Mouse (Mus musculus): ENCODE data around the gene Chsy1. TPM values are rescaled to one million over a fixed set of nuclear protein-coding genes. Genes with fewer than 3 reads are reported as not detected.

Gene Chsy1
- polyA plus RNA-seq, 1 experiment, result 6.4 TPM

- Histone ChIP-seq H3K27ac (ENCODE audit: insufficient read depth, low read depth, low read length) (no peak overlapping the region), H3K27me3 (replicated peaks; ENCODE audit: control insufficient read depth, insufficient read depth, low read length) (no peaks in the 10 kb centered on the region), H3K4me3 (ENCODE audit: insufficient read depth, low read depth, low read length) (no peak overlapping the region), H3K4me1 (ENCODE audit: control insufficient read depth, insufficient read depth, low read length) (peaks cover 16% of the 10 kb centered on the region; the same call in 1 of the 2 replicates), H3K36me3 (ENCODE audit: control insufficient read depth, insufficient read depth, low read length) (no peaks in the 10 kb centered on the region)
- peak; percentile 56 for DNase-seq
- no peak for TF ChIP-seq POLR2A (IDR thresholded peaks at IDR 0.05; ENCODE audit: low read depth, low read length)
- TF ChIP-seq CTCF (conservative IDR thresholded peaks at IDR 0.05; ENCODE audit: insufficient read depth, insufficient read length, low read depth, low read length), result peak; percentile 44
- WGBS, result 19% methylated on average over 7 of the region's 7 CpGs
These were observed 1.4 kb upstream of the Chsy1 start for GRCm38 (mm10) chr7:66107930-66108329.

- H3K27ac ChIP-seq (ENCODE audit: insufficient read depth, low read depth, low read length), result no peak overlapping the region
- no peak for TF ChIP-seq CTCF (conservative IDR thresholded peaks at IDR 0.05; ENCODE audit: insufficient read depth, insufficient read length, low read depth, low read length)
- no peak for TF ChIP-seq POLR2A (IDR thresholded peaks at IDR 0.05; ENCODE audit: low read depth, low read length)
- H3K4me1 ChIP-seq (ENCODE audit: control insufficient read depth, insufficient read depth, low read length), result peaks cover 16% of the 10 kb centered on the region; the same call in 1 of the 2 replicates
- H3K36me3 ChIP-seq (ENCODE audit: control insufficient read depth, insufficient read depth, low read length), result no peaks in the 10 kb centered on the region
- no peak for DNase-seq
- no peaks in the 10 kb centered on the region for H3K27me3 ChIP-seq (replicated peaks; ENCODE audit: control insufficient read depth, insufficient read depth, low read length)
- 6% methylated on average over 77 of the region's 77 CpGs for WGBS
- H3K4me3 ChIP-seq (ENCODE audit: insufficient read depth, low read depth, low read length), result peak overlapping the region; percentile 81
These were observed 730 bp downstream of the Chsy1 start for GRCm38 (mm10) chr7:66109855-66110635.

GRCm38 (mm10) chr7:66110636-66111112, 1.4 kb downstream of the Chsy1 start:
- no peak overlapping the region for H3K27ac ChIP-seq (ENCODE audit: insufficient read depth, low read depth, low read length)
- peak overlapping the region; percentile 81 for H3K4me3 ChIP-seq (ENCODE audit: insufficient read depth, low read depth, low read length)
- H3K4me1 ChIP-seq (ENCODE audit: control insufficient read depth, insufficient read depth, low read length), result peaks cover 16% of the 10 kb centered on the region; the same call in 1 of the 2 replicates
- H3K36me3 ChIP-seq (ENCODE audit: control insufficient read depth, insufficient read depth, low read length), result no peaks in the 10 kb centered on the region
- DNase-seq, result peak; percentile 35
- WGBS, result 27% methylated on average over 10 of the region's 10 CpGs
- H3K27me3 ChIP-seq (replicated peaks; ENCODE audit: control insufficient read depth, insufficient read depth, low read length), result no peaks in the 10 kb centered on the region
- TF ChIP-seq CTCF (conservative IDR thresholded peaks at IDR 0.05; ENCODE audit: insufficient read depth, insufficient read length, low read depth, low read length) (no peak), POLR2A (IDR thresholded peaks at IDR 0.05; ENCODE audit: low read depth, low read length) (no peak)

GRCm38 (mm10) chr7:66111211-66111610, 1.9 kb downstream of the Chsy1 start:
- 81% methylated on average over 10 of the region's 10 CpGs for WGBS
- Histone ChIP-seq H3K4me3 (ENCODE audit: insufficient read depth, low read depth, low read length) (no peak overlapping the region), H3K4me1 (ENCODE audit: control insufficient read depth, insufficient read depth, low read length) (peaks cover 16% of the 10 kb centered on the region; the same call in 1 of the 2 replicates), H3K36me3 (ENCODE audit: control insufficient read depth, insufficient read depth, low read length) (no peaks in the 10 kb centered on the region), H3K27ac (ENCODE audit: insufficient read depth, low read depth, low read length) (no peak overlapping the region), H3K27me3 (replicated peaks; ENCODE audit: control insufficient read depth, insufficient read depth, low read length) (no peaks in the 10 kb centered on the region)
- DNase-seq, result no peak
- no peak for TF ChIP-seq CTCF (conservative IDR thresholded peaks at IDR 0.05; ENCODE audit: insufficient read depth, insufficient read length, low read depth, low read length)
- TF ChIP-seq POLR2A (IDR thresholded peaks at IDR 0.05; ENCODE audit: low read depth, low read length), result no peak

GRCm38 (mm10) chr7:66113561-66113960, 4.2 kb downstream of the Chsy1 start:
- TF ChIP-seq CTCF (conservative IDR thresholded peaks at IDR 0.05; ENCODE audit: insufficient read depth, insufficient read length, low read depth, low read length) (no peak), POLR2A (IDR thresholded peaks at IDR 0.05; ENCODE audit: low read depth, low read length) (no peak)
- H3K36me3 ChIP-seq (ENCODE audit: control insufficient read depth, insufficient read depth, low read length), result no peaks in the 10 kb centered on the region
- 92% methylated on average over 3 of the region's 3 CpGs for WGBS
- no peak overlapping the region for H3K27ac ChIP-seq (ENCODE audit: insufficient read depth, low read depth, low read length)
- no peak for DNase-seq
- H3K4me3 ChIP-seq (ENCODE audit: insufficient read depth, low read depth, low read length), result no peak overlapping the region
- H3K4me1 ChIP-seq (ENCODE audit: control insufficient read depth, insufficient read depth, low read length), result peaks cover 9% of the 10 kb centered on the region; the same call in 1 of the 2 replicates
- H3K27me3 ChIP-seq (replicated peaks; ENCODE audit: control insufficient read depth, insufficient read depth, low read length), result no peaks in the 10 kb centered on the region

- no peak for DNase-seq
- 80% methylated on average over 11 of the region's 11 CpGs for WGBS
- Histone ChIP-seq H3K27me3 (replicated peaks; ENCODE audit: control insufficient read depth, insufficient read depth, low read length) (no peaks in the 10 kb centered on the region), H3K27ac (ENCODE audit: insufficient read depth, low read depth, low read length) (no peak overlapping the region), H3K4me1 (ENCODE audit: control insufficient read depth, insufficient read depth, low read length) (peaks cover 1% of the 10 kb centered on the region; the same call in 1 of the 2 replicates), H3K36me3 (ENCODE audit: control insufficient read depth, insufficient read depth, low read length) (no peaks in the 10 kb centered on the region), H3K4me3 (ENCODE audit: insufficient read depth, low read depth, low read length) (no peak overlapping the region)
- TF ChIP-seq CTCF (conservative IDR thresholded peaks at IDR 0.05; ENCODE audit: insufficient read depth, insufficient read length, low read depth, low read length) (no peak), POLR2A (IDR thresholded peaks at IDR 0.05; ENCODE audit: low read depth, low read length) (no peak)
These were observed 6.6 kb downstream of the Chsy1 start for GRCm38 (mm10) chr7:66115821-66116343.

- no peak for TF ChIP-seq CTCF (conservative IDR thresholded peaks at IDR 0.05; ENCODE audit: insufficient read depth, insufficient read length, low read depth, low read length)
- TF ChIP-seq POLR2A (IDR thresholded peaks at IDR 0.05; ENCODE audit: low read depth, low read length), result no peak
- H3K27ac ChIP-seq (ENCODE audit: insufficient read depth, low read depth, low read length), result no peak overlapping the region
- DNase-seq, result no peak
- H3K4me3 ChIP-seq (ENCODE audit: insufficient read depth, low read depth, low read length), result no peak overlapping the region
- H3K27me3 ChIP-seq (replicated peaks; ENCODE audit: control insufficient read depth, insufficient read depth, low read length), result no peaks in the 10 kb centered on the region
- H3K4me1 ChIP-seq (ENCODE audit: control insufficient read depth, insufficient read depth, low read length), result no peaks in the 10 kb centered on the region; the same call in 1 of the 2 replicates
- 78% methylated on average over 8 of the region's 8 CpGs for WGBS
- no peaks in the 10 kb centered on the region for H3K36me3 ChIP-seq (ENCODE audit: control insufficient read depth, insufficient read depth, low read length)
These were observed 7.7 kb downstream of the Chsy1 start for GRCm38 (mm10) chr7:66116906-66117482.

All from kidney, adult 2 months (tissue).